Mouse (Mus musculus): ENCODE measurements around the gene Sp9.

Sp9 gene

DNA sequence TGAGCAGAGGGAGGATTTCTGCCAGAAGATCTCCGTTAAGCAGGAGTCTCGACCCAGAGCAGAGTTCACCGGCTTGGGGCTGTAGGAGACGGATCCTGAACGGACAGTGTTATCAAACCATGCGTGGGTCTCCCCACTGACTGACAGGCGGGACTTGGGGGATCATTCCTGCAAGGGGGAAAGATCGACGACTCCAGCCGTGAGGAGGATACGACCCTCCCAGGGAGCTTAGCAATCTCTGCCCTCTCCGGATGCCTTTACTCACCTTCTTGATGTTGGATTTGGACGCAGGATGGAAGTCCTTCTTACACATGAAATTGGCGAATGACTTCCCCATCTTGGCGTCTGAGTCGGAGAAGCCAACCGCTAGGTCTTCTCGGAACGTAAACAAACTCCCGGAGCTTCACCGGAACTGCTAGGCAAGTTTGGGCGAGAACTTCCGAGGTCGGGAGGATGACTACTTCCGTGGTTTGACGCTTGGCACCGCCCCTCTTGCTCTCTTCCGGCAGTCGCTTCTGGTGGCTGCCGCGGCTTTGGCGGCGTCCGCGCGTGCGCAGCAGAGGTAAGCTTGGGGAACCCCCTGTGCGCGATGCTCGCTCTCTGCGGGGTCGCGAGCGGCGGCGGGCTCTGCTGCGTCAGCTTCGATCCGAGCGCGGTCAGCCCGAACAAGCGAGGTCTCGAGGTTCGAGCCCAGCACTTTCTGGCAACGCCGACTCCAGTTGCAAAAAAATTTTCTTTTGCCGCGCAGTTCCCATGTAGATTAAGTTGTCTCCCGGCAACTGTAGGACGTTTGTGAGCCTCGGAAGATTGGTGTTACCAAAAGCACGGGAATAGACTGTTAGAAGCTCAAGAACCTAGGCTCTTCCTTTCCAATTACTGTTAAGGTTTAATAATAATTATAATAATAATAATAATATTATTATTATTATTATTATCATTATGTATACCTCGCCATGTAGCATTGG, 40.7 kb downstream of the Sp9 start, which contains the start of the genes Scrn3 and Cir1:
Scrn3 (plus strand) TSS at position 450 of the 965 bp plus-strand sequence.
Cir1 (minus strand) TSS at position 550 of the 965 bp plus-strand sequence.
- DNase-seq (ENCODE audit: low spot score) = peak; percentile 91

DNA sequence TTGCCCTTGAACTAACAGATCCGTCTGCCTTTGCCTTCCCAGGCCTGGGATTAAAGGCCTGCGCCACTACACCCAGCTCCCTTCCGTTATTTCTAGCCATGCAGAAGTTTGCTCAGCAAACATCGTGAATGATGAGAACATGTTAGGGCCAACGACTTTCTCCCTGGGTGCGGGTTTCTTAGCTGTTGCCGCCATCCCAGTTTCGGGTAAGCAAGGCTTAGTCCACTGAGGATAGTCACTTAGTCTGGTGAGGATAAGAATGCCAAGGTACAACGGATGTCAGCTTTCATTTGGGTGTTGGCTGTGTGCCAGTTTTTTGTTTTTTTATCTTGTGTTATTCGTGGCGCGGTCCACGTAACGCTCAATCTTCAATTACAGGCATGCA, 41.4 kb downstream of the Sp9 start:
- no peak for DNase-seq (ENCODE audit: low spot score)

DNA sequence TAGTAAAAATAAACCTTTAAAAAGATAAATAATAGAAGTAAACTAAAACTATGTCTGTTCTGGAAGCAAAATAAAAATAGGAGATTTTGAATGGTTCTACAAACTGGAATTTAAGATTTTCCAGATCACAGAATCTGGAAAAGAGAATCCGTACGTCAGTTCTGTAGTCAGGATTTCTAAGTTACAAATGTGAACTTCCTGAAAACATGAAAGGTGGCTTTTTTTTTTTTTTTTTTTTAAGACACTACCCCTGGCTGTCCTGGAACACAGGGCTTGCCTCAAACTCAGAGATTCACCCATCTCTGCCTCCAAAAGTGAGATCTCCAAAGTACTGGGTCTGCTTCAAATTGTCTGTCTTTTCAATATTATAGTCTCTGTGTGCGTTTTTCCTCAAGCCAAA, 42.6 kb downstream of the Sp9 start:
- DNase-seq (ENCODE audit: low spot score) = no peak

GRCm38 (mm10) chr2:73317426-73317825, 45.7 kb downstream of the Sp9 start:
- DNase-seq (ENCODE audit: low spot score) = no peak

DNA sequence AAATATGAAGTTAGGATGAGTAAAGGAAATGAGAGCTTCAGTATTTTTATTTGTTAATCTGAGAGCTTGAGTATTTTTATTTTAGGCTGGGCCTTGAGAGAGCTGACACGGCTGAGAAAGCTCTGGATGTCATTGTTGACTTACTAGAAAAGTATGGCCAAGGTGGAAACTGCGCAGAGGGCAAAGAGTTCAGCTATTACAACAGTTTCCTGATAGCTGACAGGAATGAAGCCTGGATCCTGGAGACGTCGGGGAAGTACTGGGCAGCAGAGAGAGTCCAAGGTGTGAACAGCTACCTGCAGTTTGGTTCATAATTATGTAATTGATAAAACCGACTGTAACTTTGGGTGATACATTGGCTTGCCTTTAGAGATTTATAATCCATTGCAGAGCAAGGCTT, 47.5 kb downstream of the Sp9 start:
- no peak for DNase-seq (ENCODE audit: low spot score)

- no peak for DNase-seq (ENCODE audit: low spot score)
Observed at GRCm38 (mm10) chr2:73322991-73323390, 51.3 kb downstream of the Sp9 start.

- DNase-seq (ENCODE audit: low spot score) = no peak
Observed at GRCm38 (mm10) chr2:73325871-73326270, 54.1 kb downstream of the Sp9 start.
